Mouse (Mus musculus): ENCODE results near the gene Parp16.

The Parp16 gene

DNA sequence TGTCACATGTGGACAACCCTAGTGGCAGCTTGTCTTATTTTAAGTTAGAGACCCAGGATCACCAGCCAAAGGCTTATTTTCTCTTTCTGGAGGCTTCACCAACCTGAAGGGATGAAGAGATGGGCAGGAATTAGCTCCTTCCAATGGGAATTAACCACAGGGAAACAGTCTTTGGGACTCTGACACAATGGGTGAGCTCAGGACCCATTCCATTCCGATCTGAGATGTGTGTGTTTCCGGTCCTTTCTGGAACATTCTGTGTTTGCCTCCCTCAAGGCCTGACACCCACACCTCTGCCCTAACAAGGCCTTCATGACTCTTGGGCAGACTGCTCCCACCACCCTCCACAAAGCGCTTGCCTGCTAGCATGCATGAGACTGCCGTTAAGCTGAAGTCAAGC is at the start of gene Parp16:
Gene Parp16, plus strand, starts transcription at position 301 of the 400 bp plus-strand sequence.
- DNase-seq, result no peak

- DNase-seq, result no peak
Observed at GRCm38 (mm10) chr9:65146001-65146400, 49.2 kb upstream of the Parp16 start.

- DNase-seq, result no peak
Observed at GRCm38 (mm10) chr9:65148507-65148906, 46.6 kb upstream of the Parp16 start.

GRCm38 (mm10) chr9:65152711-65153330 is 42.3 kb upstream of the Parp16 start:
- DNase-seq, result no peak

GRCm38 (mm10) chr9:65153331-65153711 is 41.8 kb upstream of the Parp16 start:
- no peak for DNase-seq

- no peak for DNase-seq
Observed at GRCm38 (mm10) chr9:65154692-65155455, 40.3 kb upstream of the Parp16 start.

- no peak for DNase-seq
Observed at GRCm38 (mm10) chr9:65156604-65157003, 38.5 kb upstream of the Parp16 start.

DNA sequence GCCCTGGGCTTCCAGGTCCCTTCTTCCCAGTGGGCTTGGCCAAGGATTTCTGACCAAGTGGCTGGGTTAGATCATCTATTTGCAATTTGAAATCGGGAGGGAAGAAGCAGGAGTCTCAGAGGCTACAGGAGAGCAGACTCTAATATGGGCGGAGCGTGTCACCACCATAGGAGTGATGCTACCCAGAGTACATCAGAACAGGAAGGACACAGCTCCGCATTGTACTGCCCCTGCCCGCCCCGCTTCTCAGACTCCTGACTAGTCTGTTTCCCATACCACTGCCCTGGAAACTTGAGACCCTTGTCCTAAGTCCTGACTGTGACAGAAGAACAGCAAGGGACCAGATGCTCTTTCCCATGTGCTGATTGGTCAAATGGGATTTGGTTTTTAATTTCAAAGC is 37.5 kb upstream of the Parp16 start:
- no peak for DNase-seq

- no peak for DNase-seq
Observed at GRCm38 (mm10) chr9:65161188-65161587, 34.0 kb upstream of the Parp16 start.

DNA sequence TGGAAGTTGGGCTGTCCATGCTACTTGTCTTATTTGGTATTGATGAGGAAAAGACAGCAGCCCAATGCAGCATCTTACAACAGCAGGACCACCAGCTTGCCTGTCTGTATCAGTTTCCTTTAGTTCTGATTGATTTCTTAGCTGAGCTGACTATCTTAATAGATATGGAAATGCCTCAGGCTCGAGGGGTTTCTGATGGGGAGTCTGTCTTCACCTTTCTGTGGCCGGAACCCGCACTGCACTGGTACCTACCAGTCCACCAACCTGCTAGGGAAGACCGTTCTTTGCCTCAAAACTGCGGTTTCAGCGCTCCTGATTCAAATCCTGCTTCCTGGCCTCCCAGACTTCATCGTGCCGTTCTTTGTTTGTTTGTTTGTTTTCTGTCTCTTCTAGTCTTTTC is 33.3 kb upstream of the Parp16 start:
- DNase-seq, result no peak

GRCm38 (mm10) chr9:65162711-65163639 is 32.2 kb upstream of the Parp16 start:
- no peak for DNase-seq

GRCm38 (mm10) chr9:65164870-65165269 is 30.3 kb upstream of the Parp16 start:
- no peak for DNase-seq

DNA sequence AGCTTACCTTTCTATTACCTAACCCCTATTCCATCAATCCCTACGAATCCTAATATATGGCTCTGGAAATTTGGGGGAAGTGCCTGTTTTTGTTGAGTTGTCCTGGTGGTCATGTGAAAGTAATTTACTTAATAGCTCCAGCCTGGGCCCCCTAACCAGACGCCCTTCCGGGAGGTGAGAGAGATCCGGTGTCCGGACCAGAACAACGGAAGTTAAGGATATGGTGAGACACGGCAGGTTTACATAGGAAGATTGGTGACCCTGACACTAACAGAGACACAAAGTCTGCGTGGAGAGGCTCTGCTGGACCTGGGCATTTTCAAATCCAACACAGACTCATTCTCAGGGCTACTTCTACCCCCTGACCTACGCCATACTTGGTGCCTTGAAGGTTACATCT is 28.8 kb upstream of the Parp16 start:
- DNase-seq, result no peak

- no peak for DNase-seq
Observed at GRCm38 (mm10) chr9:65168534-65168933, 26.6 kb upstream of the Parp16 start.

GRCm38 (mm10) chr9:65168952-65169351 is 26.2 kb upstream of the Parp16 start:
- DNase-seq, result no peak

GRCm38 (mm10) chr9:65172654-65173053 is 22.5 kb upstream of the Parp16 start:
- DNase-seq, result no peak

- no peak for DNase-seq
Observed at GRCm38 (mm10) chr9:65175234-65175938, 19.8 kb upstream of the Parp16 start.

DNA sequence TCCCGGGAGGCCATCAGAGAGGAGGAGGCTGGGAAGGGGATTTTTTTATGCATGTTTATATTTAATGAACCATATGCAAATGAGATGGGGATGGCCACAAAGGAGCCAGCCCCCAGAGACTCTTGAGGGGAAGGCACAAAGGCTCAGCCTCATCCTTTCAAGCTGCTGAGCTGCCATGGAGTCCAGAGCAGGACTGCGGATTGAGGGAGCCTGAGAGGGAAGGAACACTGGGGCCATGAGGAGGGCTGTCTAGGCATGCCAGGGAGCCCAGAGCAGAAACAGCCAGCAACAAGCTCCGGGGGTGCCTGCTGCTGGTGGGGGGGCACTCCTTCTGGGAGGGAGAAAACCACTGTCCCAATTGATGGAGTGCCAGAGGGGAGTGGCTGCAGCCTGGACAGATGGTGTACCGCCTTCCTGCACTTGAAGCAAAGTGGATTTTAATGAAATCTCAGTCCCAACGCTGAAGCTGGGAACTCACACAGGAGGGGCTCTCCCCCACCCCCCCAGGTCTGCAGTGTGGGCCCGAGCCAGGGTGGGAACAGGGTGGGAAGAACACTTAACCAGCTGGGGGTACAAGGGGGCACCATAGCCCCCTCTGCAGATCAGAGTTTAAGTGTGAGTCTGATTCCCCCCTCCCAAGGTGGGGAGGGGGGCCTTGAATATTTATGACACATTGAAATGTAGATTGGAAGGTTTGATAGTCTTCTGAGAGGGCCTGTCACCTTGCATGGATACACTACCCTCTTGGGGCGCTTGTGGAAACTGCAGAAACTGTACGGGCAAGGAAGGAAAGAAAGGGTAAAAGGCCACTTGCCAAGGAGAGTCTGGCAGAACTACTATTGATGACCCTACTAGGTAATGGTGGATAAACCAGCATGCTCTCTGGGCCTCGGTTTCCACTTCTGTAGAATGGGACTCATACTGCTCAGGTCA is 18.9 kb upstream of the Parp16 start:
- no peak for DNase-seq

GRCm38 (mm10) chr9:65177497-65177896 is 17.7 kb upstream of the Parp16 start:
- DNase-seq, result no peak

DNA sequence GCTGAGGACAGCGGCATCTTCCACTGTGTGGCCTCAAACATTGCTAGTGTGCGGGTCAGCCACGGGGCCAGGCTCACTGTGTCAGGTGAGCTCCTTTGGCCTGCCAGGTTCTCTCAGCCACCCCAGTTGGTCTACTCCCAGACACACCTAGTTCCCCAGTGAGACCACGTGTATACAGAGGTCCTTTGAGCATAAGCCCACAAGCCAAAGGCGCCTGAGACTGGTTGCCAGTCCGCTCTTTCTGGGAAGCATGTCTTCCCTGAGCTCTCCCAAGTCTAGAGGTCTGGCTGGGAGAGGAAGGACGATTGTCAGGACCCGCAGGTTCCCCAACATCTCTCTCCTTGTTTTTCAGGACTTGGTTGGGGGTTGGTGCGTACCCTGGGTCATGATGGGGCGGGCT is 17.2 kb upstream of the Parp16 start:
- DNase-seq, result no peak

DNA sequence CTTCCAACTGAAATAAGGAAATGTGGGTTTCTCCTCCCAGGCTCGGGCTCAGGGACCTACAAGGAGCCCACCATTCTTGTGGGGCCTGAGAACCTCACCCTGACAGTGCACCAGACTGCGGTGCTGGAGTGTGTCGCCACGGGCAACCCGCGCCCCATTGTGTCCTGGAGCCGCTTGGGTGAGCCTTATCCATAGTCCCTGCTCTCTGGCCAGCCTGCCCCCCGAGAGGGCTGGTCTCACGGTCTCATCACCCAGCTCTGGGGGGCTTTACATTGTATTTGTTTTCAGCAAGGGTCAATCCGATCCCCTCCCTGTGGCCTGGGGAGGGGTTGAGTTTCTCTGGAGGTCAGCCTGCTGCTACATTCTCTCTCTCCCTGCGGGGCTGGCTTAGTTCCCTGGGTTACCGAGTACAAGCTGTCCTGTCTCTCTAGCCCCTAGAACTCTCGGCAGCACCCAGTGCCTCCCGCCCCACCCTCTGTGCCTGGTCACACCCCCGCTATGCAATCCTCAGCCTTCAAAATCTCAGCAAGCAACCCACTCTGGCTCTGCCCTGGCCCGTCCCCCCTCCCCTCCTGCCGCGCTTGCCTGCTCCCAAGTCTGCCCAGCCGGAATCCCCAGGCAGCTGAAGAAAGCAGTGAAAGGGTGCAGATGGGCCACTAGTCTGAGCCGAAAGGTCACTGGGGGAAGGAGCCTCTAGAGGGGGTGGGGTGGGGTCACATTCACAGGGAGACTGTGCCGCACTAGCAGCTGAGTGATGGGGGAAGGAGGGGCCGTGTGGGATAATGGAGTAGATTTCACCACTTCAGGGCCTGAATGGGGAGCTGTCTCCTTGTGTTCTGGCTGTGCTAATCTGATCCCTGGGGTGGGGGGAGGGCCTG is 16.6 kb upstream of the Parp16 start:
- DNase-seq, result no peak
